ENCODE assay signal across 8 mouse cellular contexts in genomic region chr4:149701426-149702209, GRCm38 (mm10). TPM values are rescaled to one million over a fixed set of nuclear protein-coding genes. Genes with fewer than 3 reads are reported as not detected.
DNase-seq lines count a peak whose midpoint lies in the region; ATAC-seq and TF ChIP-seq lines count a peak whose summit lies in the region.

No protein-coding gene starts in this region.

- H3K4me2 ChIP-seq in kidney, embryonic 14.5 days (replicated peaks; ENCODE audit: low read depth, low read length) = no peak overlapping the region
- H3K4me2 ChIP-seq in forebrain, embryonic 15.5 days (replicated peaks) = no peak overlapping the region

- no peak overlapping the region for H3K27ac ChIP-seq in kidney, embryonic 14.5 days (ENCODE audit: low read depth, low read length)
- H3K27ac ChIP-seq in bone marrow macrophage, adult 2 months (ENCODE audit: insufficient read depth, low read depth, low read length) = peak overlapping the region; percentile 99
- H3K27ac ChIP-seq in forebrain, embryonic 15.5 days (replicated peaks) = no peak overlapping the region

- peaks cover 11% of the 10 kb centered on the region; the same call in 1 of the 2 replicates for H3K4me1 ChIP-seq in kidney, embryonic 14.5 days (ENCODE audit: control insufficient read depth, insufficient read depth, low read length)
- peaks cover 61% of the 10 kb centered on the region for H3K4me1 ChIP-seq in bone marrow macrophage, adult 2 months (ENCODE audit: control insufficient read depth, insufficient read depth, low read length)
- peaks cover 9% of the 10 kb centered on the region for H3K4me1 ChIP-seq in forebrain, embryonic 15.5 days

- H3K4me3 ChIP-seq in kidney, embryonic 14.5 days (ENCODE audit: low read length) = no peak overlapping the region
- peak overlapping the region; percentile 59 for H3K4me3 ChIP-seq in bone marrow macrophage, adult 2 months (ENCODE audit: insufficient read depth, low read length)
- H3K4me3 ChIP-seq in forebrain, embryonic 15.5 days = no peak overlapping the region

- H3K9me3 ChIP-seq in kidney, embryonic 14.5 days (ENCODE audit: control insufficient read depth, low read length) = no peaks in the 10 kb centered on the region
- H3K9me3 ChIP-seq in forebrain, embryonic 15.5 days = no peaks in the 10 kb centered on the region

- TF ChIP-seq CTCF in bone marrow macrophage, adult 2 months (IDR thresholded peaks at IDR 0.05; ENCODE audit: low read depth, low read length) = no peak

- ATAC-seq in kidney, embryonic 14.5 days (ENCODE audit: low FRiP score, low TSS enrichment) = no peak
- ATAC-seq in megakaryocyte, adult 5-6 weeks (ENCODE audit: poor library complexity, severe bottlenecking) = peak; percentile 25
- ATAC-seq in forebrain, embryonic 15.5 days (replicated peaks) = no peak

- no peaks in the 10 kb centered on the region for H3K36me3 ChIP-seq in kidney, embryonic 14.5 days (ENCODE audit: control insufficient read depth, insufficient read depth, low read length)
- no peaks in the 10 kb centered on the region for H3K36me3 ChIP-seq in forebrain, embryonic 15.5 days

- no peak for TF ChIP-seq POLR2A in bone marrow macrophage, adult 2 months (IDR thresholded peaks at IDR 0.05; ENCODE audit: borderline replicate concordance, low read depth, low read length)

- 63% methylated on average over 18 of the region's 18 CpGs for WGBS in kidney, embryonic 14.5 days
- WGBS in forebrain, embryonic 15.5 days = 57% methylated on average over 18 of the region's 18 CpGs

- H3K27me3 ChIP-seq in kidney, embryonic 14.5 days (ENCODE audit: control insufficient read depth, insufficient read depth, low read length) = no peaks in the 10 kb centered on the region
- H3K27me3 ChIP-seq in forebrain, embryonic 15.5 days = 0 out of 2 replicates have a peak, but pooled peaks cover 3% of the 10 kb centered on the region

- DNase-seq in kidney, adult 18-20 months = peak; percentile 31
- DNase-seq in induced T-regulatory cell, adult 2 months (ENCODE audit: low read depth) = peak; percentile 96
- DNase-seq in adipocyte (ENCODE audit: low spot score) = no peak
- DNase-seq in cerebellum, postnatal 25 days = no peak

- H3K9ac ChIP-seq in kidney, embryonic 14.5 days (ENCODE audit: low read depth, low read length) = no peak overlapping the region
- no peak overlapping the region for H3K9ac ChIP-seq in forebrain, embryonic 15.5 days (replicated peaks)

RNA-seq across cellular contexts. Expression of gene Pik3cd, which starts 0.8 kb away (rescaled TPM):
- polyA plus RNA-seq in kidney, embryonic 14.5 days (2014; fragmentation: Nextera tagmentation; extraction: Ambion mirVana) = 1.8 and 5.5 TPM in 2 replicates
- 91.4 and 100 TPM in 2 replicates for polyA plus RNA-seq in bone marrow macrophage, adult 2 months (2012; ENCODE audit: insufficient read depth, insufficient read length, missing spikeins)
- total RNA-seq in megakaryocyte, adult 5-6 weeks (2015) = 76.6 and 78.3 TPM in 2 replicates
- total RNA-seq in megakaryocyte, adult 5-6 weeks (2017) = 129 and 130 TPM in 2 replicates
- 16.5 and 18.2 TPM in 2 replicates for polyA plus RNA-seq in forebrain, embryonic 15.5 days (2015; fragmentation: Nextera tagmentation; extraction: Ambion mirVana)

RNA-seq across cellular contexts. Expression of gene Tmem201, which starts 36.2 kb away (rescaled TPM):
- 28.3 and 29.1 TPM in 2 replicates for polyA plus RNA-seq in kidney, embryonic 14.5 days (2014; fragmentation: Nextera tagmentation; extraction: Ambion mirVana)
- 1.9 and 3.6 TPM in 2 replicates for polyA plus RNA-seq in bone marrow macrophage, adult 2 months (2012; ENCODE audit: insufficient read depth, insufficient read length, missing spikeins)
- total RNA-seq in megakaryocyte, adult 5-6 weeks (2015) = 1.2 and 2.9 TPM in 2 replicates
- 1.5 and 1.9 TPM in 2 replicates for total RNA-seq in megakaryocyte, adult 5-6 weeks (2017)
- 39.8 and 40.8 TPM in 2 replicates for polyA plus RNA-seq in forebrain, embryonic 15.5 days (2015; fragmentation: Nextera tagmentation; extraction: Ambion mirVana)

Comparison
In these comparisons a context has a peak if more than half of its experiments do, and no peak if none do; other contexts are left out.
1. DNase-seq: peak in kidney, adult 18-20 months (single experiment) and induced T-regulatory cell, adult 2 months (single experiment); none in adipocyte (single experiment) and cerebellum, postnatal 25 days (0 of 2).